Mouse (Mus musculus) limb, embryonic 14.5 days (tissue): ENCODE measurements around the gene Fam107b. TPM values are rescaled to one million over a fixed set of nuclear protein-coding genes. Genes with fewer than 3 reads are reported as not detected.
A peak's percentile ranks its signal among the peaks of the same experiment; 100 is the strongest.

ENCODE experiments used
- ATAC-seq: fragments of 200-750 bp; cut with Nextera tagmentation; 2 replicates; pipeline ENCODE4 v1.8.0; 2017; ENCODE audit warnings: low read depth, moderate number of reproducible peaks, moderate TSS enrichment; ENCODE audit not compliant: low FRiP score
- DNase-seq: peaks from one replicate; pipeline ENCODE4 v3.0.0-alpha.2; 2015; ENCODE audit warnings: low spot score
- H3K27ac ChIP-seq: fragments of 300-500 bp; sonication (generic); replicated peaks from 2 replicates; pipeline ENCODE4 v1.5.1; 2014; ENCODE audit warnings: low read depth, mild to moderate bottlenecking, low read length, moderate library complexity, mixed read lengths
- H3K27me3 ChIP-seq: fragments of 300-500 bp; sonication (generic); 2 replicates; pipeline ENCODE4 v1.6.1; 2014; ENCODE audit warnings: low read length, mixed read lengths; ENCODE audit not compliant: control insufficient read depth, insufficient read depth
- H3K36me3 ChIP-seq: fragments of 300-500 bp; sonication (generic); 2 replicates; pipeline ENCODE4 v1.6.1; 2014; ENCODE audit warnings: mild to moderate bottlenecking, low read length, moderate library complexity, mixed read lengths; ENCODE audit not compliant: control insufficient read depth, insufficient read depth
- H3K4me1 ChIP-seq: fragments of 300-500 bp; sonication (generic); 2 replicates; pipeline ENCODE4 v1.6.1; 2014; ENCODE audit warnings: antibody characterized with exemption, low read length, mixed read lengths; ENCODE audit not compliant: control insufficient read depth, insufficient read depth
- H3K4me2 ChIP-seq: fragments of 300-500 bp; sonication (generic); replicated peaks from 2 replicates; pipeline ENCODE4 v1.6.1; 2014; ENCODE audit warnings: low read depth, mild to moderate bottlenecking, low read length, moderate library complexity; ENCODE audit not compliant: severe bottlenecking
- H3K4me3 ChIP-seq: fragments of 300-500 bp; sonication (generic); replicated peaks from 2 replicates; pipeline ENCODE4 v1.5.1; 2014; ENCODE audit warnings: low read length
- H3K9ac ChIP-seq: fragments of 300-500 bp; sonication (generic); 2 replicates; pipeline ENCODE4 v1.6.1; 2014; ENCODE audit warnings: mild to moderate bottlenecking, low read depth, low read length, moderate library complexity; ENCODE audit not compliant: severe bottlenecking
- H3K9me3 ChIP-seq: fragments of 300-500 bp; sonication (generic); 2 replicates; pipeline ENCODE4 v1.6.1; 2016; ENCODE audit warnings: low read length; ENCODE audit not compliant: control insufficient read depth
- POLR2A ChIP-seq: fragments of 200-500 bp; IDR thresholded peaks from 2 replicates; pipeline ENCODE4 v1.8.0; 2012; ENCODE audit warnings: inconsistent platforms, mild to moderate bottlenecking, moderate library complexity, borderline replicate concordance; ENCODE audit not compliant: insufficient read depth, insufficient read length; ENCODE audit errors: extremely low read depth
- WGBS: fragments of 180-500 bp; shearing (Covaris S2); extraction: QIAGEN DNeasy Blood & Tissue Kit; methylation state at CpG from one replicate; pipeline ENCODE4 v1.1.7; 2014; 5-methylcytosine and 5-hydroxymethylcytosine counted together
- polyA plus RNA-seq, 2 experiments: library from polyadenylated mRNA; depleted of rRNA in 1 of 2; stranded (reverse) in 1 of 2; unstranded in 1 of 2; fragments of >200 nt; fragmentation: Nextera tagmentation in 1 of 2; extraction: Ambion mirVana in 1 of 2; gene quantifications; 2 replicates each; pipeline versions ENCODE4 v1.2.1 to v1.2.3; 2012 to 2014

Fam107b gene
- polyA plus RNA-seq, 2 experiments: 26.1 to 43.6 TPM

GRCm38 (mm10) chr2:3745910-3746606 is 175.8 kb downstream of the Fam107b start:
- H3K27ac ChIP-seq: no peak overlapping the region
- H3K4me2 ChIP-seq: no peak overlapping the region
- H3K9me3 ChIP-seq: no peaks in the 10 kb centered on the region
- no peak for DNase-seq
- H3K4me3 ChIP-seq: no peak overlapping the region
- no peak overlapping the region for H3K9ac ChIP-seq
- peaks cover 17% of the 10 kb centered on the region for H3K4me1 ChIP-seq
- 83% methylated on average over 13 of the region's 13 CpGs for WGBS
- ATAC-seq: no peak
- H3K36me3 ChIP-seq: no peaks in the 10 kb centered on the region
- no peak for TF ChIP-seq POLR2A
- H3K27me3 ChIP-seq: no peaks in the 10 kb centered on the region

GRCm38 (mm10) chr2:3748714-3749503 is 178.6 kb downstream of the Fam107b start:
- H3K4me1 ChIP-seq: peaks cover 27% of the 10 kb centered on the region
- TF ChIP-seq POLR2A: no peak
- no peak for DNase-seq
- H3K36me3 ChIP-seq: no peaks in the 10 kb centered on the region
- H3K9me3 ChIP-seq: no peaks in the 10 kb centered on the region
- H3K9ac ChIP-seq: no peak overlapping the region
- H3K27me3 ChIP-seq: no peaks in the 10 kb centered on the region
- H3K4me3 ChIP-seq: no peak overlapping the region
- peak; percentile 63; the same call in 1 of the 2 replicates for ATAC-seq
- no peak overlapping the region for H3K4me2 ChIP-seq
- WGBS: 46% methylated on average over 9 of the region's 12 CpGs
- peak overlapping the region; percentile 27 for H3K27ac ChIP-seq

- TF ChIP-seq POLR2A: no peak
- no peaks in the 10 kb centered on the region for H3K9me3 ChIP-seq
- ATAC-seq: no peak
- no peaks in the 10 kb centered on the region for H3K27me3 ChIP-seq
- 57% methylated on average over 6 of the region's 6 CpGs for WGBS
- H3K4me1 ChIP-seq: peaks cover 32% of the 10 kb centered on the region
- peak overlapping the region; percentile 27; the same call in 1 of the 2 replicates for H3K27ac ChIP-seq
- no peak overlapping the region for H3K9ac ChIP-seq
- H3K36me3 ChIP-seq: no peaks in the 10 kb centered on the region
- H3K4me3 ChIP-seq: no peak overlapping the region
- H3K4me2 ChIP-seq: no peak overlapping the region
- no peak for DNase-seq
Observed at GRCm38 (mm10) chr2:3749504-3750024, 179.3 kb downstream of the Fam107b start.

- Histone ChIP-seq H3K4me3 (no peak overlapping the region), H3K9me3 (no peaks in the 10 kb centered on the region), H3K36me3 (no peaks in the 10 kb centered on the region), H3K4me2 (no peak overlapping the region), H3K27ac (no peak overlapping the region), H3K27me3 (no peaks in the 10 kb centered on the region), H3K9ac (no peak overlapping the region), H3K4me1 (peaks cover 33% of the 10 kb centered on the region)
- 85% methylated on average over 9 of the region's 9 CpGs for WGBS
- TF ChIP-seq POLR2A: no peak
- DNase-seq: no peak
- ATAC-seq: no peak
Observed at GRCm38 (mm10) chr2:3750126-3750525, 179.8 kb downstream of the Fam107b start.

- TF ChIP-seq POLR2A: no peak
- DNase-seq (no peak), ATAC-seq (no peak)
- no peaks in the 10 kb centered on the region for H3K9me3 ChIP-seq
- H3K4me3 ChIP-seq: no peak overlapping the region
- no peak overlapping the region for H3K4me2 ChIP-seq
- H3K36me3 ChIP-seq: no peaks in the 10 kb centered on the region
- peaks cover 33% of the 10 kb centered on the region for H3K4me1 ChIP-seq
- H3K27me3 ChIP-seq: no peaks in the 10 kb centered on the region
- WGBS: 64% methylated on average over 7 of the region's 7 CpGs
- no peak overlapping the region for H3K27ac ChIP-seq
- no peak overlapping the region for H3K9ac ChIP-seq
Observed at GRCm38 (mm10) chr2:3752365-3752764, 182.1 kb downstream of the Fam107b start.
